Mouse (Mus musculus) regulatory T cell (primary cell): Measurements from ENCODE around the gene Klhl10.

Source experiments
- in situ Hi-C: fragments of 300-600 bp; cut with MboI, MseI; formaldehyde crosslinking; loops from one replicate; pipeline ENCODE4 v1.15.1; 2025; ENCODE audit warnings: high pct_unique_total_duplicates

Klhl10 gene

DNA sequence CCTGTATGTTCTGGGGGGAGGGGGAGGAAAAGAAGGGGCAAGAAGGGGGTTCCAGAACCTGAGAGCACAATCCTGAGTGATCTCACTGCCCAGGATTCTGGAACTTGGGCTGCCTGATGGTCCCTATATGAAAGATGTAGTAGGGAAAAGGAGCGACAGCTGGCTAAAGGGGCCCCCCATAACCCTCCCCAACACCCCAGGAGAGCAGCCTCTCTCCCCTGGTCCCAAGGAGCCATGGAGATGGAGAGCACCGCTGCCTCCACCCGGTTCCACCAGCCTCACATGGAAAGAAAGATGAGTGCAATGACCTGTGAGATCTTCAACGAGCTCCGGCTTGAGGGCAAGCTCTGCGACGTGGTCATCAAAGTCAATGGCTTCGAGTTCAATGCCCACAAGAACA, at the start of gene Klhl10, which contains the start of gene Nt5c3b:
Klhl10 (plus strand) TSS at position 121 of the 400 bp plus-strand sequence.
Nt5c3b (minus strand) TSS at position 12 of the 400 bp plus-strand sequence.
- in situ Hi-C loops = no loop called here

DNA sequence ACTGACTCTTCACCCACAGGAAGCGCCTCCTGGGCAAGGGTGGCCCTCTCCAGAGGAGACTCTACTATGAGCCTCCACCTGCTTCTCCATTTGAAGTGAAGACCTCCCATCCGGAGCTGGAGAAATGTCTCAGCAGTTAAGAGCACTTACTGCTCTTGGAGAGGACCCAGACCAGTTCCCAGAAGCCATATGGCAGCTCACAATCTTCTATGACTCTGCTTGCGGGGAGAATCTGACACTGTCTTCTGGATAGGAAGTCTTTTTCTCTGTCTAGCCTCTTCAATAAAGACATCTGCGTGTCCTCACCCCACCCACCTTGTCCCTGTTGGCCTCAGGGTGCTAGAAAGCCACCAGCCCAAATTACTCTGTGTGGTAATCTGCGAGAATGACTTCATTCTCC, 48.8 kb upstream of the Klhl10 start:
- in situ Hi-C loops = no loop called here

DNA sequence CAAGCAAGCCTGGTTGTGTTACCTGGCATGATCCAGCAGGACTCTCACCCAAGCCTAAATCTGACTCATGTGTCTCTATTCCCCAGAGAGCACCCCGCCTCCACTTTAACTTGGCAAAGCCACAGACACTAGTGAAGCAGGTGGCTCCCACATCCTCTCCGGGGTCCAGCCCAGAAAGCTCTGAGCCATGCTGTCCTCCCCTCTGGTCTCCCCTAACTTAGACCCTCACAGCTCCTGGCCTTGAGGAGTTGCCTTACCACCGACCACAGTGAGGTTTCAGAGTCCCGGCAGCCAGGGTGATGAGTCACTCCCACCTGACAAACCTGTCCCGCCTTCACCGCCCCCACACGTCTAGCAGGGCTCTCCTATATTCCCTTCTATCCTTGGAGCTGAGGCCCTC, 48.0 kb upstream of the Klhl10 start:
- in situ Hi-C loops = no loop called here

DNA sequence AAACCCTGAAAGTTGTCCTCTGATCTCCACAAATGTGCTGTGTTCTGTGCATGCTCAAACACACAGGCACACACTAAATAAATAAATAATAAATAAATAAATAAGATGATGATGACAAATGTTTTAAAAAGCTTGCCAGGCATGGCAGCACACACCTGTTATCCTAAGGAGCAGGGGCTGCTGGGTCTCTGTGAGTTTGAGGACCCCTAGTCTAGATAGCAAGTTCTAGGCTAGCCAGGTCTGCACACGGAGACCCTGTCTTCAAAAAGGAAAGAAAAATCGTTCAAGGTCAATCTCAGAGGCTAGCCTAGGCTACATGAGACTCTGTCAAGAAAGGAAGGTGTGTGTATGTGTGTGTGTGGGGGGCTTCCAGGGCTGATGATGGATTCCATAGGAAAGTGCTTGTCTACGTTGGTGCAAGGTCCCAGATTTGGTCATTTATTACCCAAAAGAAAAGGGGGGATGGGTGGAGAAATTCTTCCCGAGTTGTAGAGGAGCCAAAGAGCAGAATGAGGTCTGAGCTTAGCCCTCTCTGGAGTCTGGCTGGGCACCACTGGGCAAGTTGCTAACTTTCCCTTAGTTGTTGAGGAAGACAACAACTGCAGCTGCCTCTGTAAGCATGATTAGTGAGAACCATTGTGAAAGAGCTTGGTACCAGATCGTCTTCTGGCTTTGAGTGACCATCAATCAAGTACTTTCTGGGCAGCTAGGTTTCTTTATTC, 47.2 kb upstream of the Klhl10 start:
- in situ Hi-C loops = no loop called here

DNA sequence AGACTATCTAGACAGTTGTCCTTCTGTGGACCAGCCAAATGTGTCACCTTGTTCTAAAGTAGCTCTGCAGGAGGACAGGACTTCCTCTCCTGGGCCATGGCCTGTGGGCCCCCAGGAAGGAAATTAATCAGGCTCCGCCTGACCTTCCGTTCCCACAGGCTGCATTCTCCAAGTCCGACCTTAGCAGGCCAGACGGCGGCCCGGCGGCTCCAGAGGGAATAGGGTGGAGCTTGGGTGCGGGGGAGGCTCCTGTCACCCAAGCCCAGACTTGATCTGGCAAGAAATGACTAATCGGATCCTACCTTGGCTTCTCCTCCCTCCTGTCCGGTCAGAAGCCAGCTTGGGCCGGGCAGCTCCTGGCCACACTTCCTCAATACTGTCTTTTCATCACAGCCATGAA, 46.5 kb upstream of the Klhl10 start:
- in situ Hi-C loops = no loop called here

DNA sequence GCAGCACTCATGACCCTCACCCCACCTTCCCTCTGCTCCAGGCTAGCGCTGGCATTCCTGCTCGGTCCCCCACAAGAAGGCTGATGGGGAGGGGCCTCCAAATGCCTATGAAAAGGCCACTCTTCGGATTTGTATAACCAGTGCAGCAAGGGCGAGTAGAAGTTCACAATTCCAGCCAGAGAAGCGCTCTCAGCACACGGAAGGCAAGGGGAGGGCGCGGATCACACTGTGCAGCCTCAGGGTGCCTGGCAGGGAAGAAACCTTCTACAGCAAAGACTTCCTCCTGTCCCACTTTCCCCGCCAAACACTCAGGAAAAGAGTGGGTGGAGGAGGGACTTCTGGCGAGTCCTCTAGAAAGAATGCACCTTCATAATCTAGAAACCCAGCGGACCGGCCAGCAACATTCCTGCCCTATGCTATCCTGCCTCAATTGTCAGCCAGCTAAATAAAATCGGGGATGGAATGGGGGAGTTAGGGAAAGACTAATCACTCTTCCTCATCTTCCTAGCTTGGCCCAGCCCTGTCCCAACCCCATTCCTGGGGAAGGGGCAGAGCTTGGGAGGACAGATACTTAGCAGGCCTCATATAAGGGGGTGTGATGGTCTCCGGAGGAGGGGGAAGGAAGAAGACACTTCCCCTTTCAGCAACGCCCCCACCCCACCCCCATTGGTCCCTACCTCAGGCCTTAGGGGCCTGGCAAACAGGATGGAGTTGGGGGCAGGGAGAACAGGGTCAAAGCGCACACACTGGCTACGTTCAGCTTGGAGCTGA, 45.7 kb upstream of the Klhl10 start:
- in situ Hi-C loops = no loop called here

DNA sequence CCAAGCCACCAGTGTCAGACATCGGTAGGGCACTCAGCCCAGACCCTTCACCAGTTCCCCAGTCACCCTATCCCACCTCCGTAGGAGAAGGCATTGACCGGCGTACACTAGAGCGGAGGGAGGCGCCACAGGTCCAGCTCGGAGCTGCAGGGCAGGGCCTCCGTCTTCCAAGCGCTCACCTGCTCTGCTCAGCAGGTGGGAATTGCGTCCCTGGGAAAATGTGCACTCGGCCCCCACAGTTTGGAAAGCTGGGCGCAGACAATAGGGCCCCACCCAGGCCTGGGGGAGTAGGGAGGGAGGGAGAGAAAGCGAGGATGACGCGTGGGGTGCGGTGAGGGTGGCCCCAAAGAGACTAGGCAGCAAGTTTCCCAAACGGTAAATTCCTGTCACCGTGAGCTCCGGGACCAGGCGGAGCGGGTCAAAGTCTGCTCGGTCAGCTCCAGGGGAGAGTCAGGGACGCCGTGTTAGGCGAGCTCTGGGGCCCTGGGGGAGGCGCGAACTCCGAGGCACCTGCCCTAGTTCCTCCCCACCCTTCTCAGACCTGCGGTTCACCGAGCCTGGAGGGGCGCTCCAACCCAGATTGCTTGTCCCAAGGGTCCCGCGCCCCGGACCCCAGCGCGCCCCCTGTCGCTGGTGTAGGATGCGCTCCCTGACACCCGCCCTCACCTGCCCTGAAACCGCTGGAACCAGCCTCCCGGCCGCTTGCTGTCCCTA, 44.7 kb upstream of the Klhl10 start:
- in situ Hi-C loops = no loop called here

DNA sequence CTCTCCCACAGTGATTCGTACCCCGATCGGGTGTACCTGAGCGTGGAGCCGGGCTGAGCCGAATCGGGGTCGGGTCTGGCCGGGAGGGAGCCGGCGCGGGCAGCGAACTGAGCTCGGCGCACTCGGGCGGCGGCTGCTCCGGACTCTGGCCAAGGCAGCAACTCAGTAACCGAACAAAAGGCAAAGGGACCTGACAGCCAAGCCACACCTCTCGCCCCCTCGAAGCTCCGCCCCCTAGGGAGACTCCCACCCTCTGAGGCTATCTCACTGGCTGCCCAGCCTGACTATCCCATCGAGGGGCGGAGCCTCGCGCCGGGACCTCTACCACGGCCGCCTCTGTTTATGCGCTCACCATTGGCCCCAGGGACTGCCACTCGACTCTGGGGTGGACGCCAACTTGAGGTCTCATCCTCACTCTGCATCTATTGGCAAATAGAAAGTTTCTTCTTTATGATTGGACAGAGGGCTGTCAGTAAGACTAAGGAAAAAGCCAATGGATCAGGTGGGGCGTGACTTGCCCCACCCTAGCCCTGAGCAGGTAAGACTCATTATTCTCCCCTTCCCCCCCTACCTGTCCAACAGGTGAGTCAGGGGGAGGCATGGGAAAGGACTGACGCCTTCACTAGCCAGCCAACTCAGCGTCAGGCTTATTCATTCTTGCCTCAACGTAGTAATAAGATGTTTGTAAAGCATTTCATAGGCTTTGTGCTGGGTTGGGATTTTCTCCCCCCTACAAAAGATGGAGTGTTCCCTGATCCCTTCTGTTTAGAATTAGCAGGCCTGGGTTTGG, 43.9 kb upstream of the Klhl10 start, which contains the start of gene Jup:
Jup (minus strand) TSS at position 164 of the 790 bp plus-strand sequence.
- in situ Hi-C loops = no loop called here

DNA sequence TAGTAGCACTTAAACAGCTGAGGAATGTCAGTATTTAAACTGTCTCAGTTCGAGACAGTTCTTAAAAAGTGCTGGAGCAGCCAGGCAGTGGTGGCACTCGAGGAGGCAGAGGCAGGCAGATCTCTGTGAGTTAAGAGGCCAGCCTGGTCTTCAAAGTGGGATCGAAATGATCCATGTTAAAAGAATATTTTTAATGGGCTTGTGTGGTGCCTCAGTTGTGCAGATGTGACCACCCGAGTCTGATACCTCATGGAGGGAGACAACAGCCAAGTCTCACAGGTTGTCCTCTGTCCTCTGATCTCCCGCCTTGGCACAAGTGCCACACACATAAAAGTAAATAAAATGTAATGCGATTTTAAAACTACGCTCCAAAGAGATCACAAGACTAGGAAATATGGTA, 43.2 kb upstream of the Klhl10 start:
- in situ Hi-C loops = no loop called here

DNA sequence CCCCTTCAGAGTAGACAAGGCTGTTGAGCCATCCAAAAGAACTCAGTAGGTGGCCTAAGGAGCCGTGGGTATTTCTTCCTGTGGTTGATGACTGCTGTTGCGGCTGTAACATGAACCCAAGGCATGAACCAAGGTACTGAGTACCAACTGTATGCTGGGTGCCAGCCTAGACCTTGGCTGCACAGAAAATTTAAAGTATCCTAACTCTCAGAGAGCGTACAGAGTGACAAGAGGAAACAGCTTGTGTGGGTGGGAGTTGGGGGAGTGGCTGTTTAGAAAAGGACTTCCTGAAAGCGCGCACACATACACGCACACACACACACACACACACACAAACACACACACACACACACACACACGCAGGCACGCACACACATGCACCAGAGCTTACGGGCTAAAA, 42.4 kb upstream of the Klhl10 start:
- in situ Hi-C loops = no loop called here

DNA sequence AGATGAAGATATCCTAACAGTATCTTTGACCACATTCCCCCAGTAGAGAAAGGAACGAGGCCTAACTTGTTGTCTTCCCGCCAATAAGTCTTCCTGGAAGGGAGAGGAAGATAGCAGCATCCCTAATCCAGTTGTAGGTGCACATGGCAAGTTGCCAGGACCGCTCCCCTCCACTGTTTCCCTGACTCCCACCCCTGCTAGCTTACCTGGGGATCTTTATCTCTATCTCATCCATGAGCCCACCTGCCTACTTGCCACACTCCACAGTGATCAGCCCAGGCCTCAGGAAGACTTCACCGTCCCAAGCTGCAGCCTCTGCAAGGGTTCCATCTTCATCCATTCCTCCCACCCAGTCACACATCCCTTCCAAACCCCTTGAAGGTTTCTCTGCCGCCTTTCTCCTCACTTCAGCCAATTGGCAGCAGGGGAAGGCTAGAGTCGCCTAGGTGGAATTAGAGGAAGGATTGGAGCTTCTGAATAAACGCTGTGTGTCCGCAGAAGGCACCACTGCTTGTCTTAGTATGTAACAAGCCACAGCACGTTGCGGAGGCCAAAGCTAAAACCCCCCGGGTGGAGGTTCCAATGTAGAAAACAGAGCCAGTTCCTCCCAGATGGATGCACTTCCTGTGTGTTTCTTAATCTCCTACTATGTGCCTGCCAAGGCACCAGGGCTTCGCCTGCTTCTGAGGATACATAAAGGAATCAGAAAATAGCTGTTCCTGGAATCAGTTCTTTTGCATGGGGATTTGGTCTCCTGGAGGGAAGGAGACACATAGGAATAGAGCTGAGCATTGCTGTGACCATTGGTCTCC, 41.8 kb upstream of the Klhl10 start:
- in situ Hi-C loops = no loop called here

DNA sequence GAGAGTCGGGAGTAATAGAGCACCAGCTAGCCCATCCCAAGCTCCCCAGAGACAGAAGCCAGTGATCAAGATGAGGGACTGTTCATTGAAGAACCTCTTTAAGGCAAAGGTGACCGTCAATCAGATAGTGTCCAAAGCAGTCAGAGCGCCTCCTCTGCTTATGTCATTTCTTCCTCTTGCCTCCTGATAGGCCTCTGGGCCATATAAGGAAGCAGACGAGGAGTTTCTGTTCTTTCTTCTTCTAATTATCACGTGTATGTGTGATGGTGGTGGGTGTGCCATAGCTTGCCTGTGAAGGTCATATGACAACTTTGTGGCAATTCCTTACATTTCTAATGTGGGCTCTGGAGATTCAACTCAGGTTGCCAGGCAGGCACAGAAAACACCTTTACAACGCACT, 40.9 kb upstream of the Klhl10 start:
- in situ Hi-C loops = no loop called here

DNA sequence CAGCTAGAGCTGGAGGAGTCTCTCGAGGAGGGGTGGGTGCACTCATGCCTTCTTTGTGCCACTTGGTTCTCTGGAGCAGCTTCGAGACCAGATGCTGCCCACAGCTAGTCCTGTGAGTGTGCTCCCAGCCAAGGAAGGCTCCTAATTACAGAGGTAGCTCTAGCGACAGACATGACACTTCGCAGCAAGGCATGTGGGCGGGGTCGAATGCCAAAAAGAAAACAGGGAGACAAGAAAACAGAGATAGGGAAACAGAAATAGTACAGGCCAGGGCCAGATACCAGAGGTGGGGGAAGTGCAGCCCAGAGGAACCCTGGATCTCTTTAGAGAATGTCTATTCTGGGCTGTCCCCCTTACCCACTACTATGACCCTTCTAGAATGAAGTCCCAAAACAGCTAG, 39.5 kb upstream of the Klhl10 start:
- in situ Hi-C loops = no loop called here

DNA sequence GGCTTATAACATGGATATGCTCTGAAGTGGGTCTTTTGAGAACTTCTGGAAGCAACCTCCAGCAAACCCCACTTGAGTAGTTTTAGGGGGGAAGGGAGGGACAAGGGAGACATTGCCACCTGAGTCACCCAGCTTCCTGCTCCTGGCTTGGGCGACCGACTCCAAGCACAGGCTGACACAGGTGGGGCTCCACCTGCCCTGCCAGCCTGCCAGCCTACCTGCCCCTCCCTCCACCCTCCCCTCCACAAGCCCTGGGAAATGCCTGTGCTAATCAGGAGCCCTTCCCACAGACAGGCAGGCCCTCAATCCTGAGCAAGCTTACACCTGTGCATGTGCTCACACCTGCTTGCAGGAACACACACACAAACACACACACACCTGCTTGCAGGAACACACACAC, 39.0 kb upstream of the Klhl10 start:
- in situ Hi-C loops = no loop called here

DNA sequence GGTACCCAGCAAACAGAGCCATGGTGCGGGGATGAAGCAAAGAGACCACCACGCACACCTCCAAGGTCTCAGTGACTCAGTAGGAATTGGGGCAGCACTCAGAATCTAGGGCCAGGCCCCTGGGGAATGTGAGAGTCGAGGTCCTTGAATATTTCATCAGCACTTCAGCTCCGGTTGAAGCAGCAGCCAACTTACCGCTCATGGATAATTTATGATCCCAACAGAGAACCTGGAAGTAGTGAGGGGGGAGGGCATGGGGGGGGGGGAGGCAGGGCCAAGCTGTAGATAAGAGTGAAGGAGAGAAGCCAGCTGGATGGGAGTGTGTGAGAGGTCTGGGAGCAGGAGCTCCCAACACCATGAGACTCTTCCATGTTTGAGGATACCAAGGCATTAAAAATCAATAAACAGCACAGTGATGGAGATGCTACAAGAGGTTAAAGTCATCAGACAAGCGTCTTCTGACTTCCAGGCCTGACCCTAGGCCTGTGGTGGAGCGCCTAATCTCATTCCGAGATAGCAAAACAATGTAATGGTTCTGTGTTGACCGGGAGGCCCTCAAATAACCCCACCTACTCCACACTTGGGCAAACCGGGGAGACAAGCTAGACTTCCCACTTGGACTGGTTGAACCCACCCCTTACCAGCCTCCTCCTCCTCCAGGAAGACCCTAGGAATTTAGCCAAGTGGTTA, 38.1 kb upstream of the Klhl10 start:
- in situ Hi-C loops = no loop called here

DNA sequence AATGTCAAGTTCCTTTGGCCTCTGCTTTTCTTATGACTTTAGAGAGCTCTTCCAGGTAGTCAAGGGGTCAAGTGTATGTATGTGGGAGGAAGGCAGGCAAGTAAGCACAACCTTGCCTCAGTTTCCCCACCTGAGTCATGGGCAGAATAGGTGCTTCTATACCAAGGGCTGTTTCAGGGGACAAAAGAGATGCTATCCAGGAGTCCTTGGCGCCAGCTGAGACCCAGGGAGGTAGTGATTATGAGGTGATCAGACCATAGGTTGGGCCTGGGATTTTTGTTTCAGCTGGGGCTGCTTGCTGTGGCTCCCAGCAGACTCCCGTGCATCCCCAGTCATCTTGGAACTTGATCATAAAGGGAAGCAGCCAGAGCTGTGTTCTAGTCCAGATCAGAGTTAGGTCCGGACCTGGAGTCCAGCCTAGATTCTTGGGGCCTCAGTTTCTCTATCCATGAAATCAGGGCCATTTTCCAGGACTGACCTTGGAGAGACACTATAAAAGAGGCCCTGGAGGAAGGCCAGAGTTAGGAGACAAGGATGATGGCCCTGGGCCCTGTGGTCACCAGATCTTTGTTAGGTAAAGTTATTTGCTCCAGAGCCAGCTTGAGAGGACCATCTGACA, 37.2 kb upstream of the Klhl10 start:
- in situ Hi-C loops = loop anchor here (5.0 kb wide), 1 partner anchor 37 kb away; no protein-coding TSS in a partner anchor

DNA sequence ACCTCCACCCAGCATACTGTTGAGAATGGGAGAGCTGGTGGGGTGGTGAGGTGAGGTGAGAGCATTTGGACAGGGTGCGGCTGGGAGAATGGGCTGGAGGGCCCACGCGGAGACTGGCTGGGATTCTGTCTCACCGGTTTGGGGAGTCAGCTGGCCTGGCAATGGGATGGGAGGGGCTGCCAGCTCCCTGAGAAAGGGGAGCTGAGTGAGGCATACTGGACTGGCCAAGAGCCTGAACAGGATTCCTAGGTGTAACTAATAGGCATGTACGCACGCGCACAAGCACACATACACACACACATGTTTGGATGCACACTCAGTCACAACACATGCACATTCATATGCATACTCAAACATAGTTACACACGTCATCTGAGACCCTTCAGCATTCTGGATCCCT, 35.4 kb upstream of the Klhl10 start:
- in situ Hi-C loops = loop anchor here (5.0 kb wide), 1 partner anchor 39 kb away; no protein-coding TSS in a partner anchor

DNA sequence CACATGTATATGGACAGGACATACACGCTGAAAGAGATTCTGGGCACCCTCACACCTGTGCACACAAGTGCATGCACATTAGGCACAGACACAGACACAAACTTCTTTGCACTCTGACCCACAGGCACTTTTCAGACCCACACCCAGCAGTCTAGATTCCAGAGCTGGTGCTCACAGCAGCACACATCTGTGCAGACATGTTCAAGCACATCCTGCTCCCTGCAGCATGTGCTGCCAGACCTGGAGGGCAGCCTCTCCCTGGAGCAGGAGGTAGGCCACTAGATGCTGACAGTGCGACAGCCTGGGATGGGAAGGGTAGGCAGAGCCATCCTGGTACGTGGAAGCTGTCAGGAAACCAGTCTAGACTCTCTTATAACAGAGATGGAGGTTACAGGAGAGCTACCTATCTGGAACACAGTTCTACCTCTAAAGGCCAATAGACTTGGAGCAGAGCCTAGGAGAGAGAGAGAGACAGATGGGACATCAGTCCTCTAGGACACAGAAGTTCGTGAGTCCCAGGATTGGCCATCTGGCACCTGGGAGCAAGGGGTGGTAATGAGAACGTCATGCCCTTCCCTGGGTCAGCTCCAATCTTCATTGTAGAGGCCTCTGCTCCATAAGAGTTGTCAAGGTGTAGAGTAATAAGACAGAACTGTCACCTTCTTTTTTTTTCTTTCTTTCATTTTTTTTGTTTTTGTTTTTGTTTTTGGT, 34.6 kb upstream of the Klhl10 start:
- in situ Hi-C loops = loop anchor here (5.0 kb wide), 1 partner anchor 40 kb away; no protein-coding TSS in a partner anchor
